ENCODE assay signal across 8 mouse cellular contexts in the genomic region with DNA sequence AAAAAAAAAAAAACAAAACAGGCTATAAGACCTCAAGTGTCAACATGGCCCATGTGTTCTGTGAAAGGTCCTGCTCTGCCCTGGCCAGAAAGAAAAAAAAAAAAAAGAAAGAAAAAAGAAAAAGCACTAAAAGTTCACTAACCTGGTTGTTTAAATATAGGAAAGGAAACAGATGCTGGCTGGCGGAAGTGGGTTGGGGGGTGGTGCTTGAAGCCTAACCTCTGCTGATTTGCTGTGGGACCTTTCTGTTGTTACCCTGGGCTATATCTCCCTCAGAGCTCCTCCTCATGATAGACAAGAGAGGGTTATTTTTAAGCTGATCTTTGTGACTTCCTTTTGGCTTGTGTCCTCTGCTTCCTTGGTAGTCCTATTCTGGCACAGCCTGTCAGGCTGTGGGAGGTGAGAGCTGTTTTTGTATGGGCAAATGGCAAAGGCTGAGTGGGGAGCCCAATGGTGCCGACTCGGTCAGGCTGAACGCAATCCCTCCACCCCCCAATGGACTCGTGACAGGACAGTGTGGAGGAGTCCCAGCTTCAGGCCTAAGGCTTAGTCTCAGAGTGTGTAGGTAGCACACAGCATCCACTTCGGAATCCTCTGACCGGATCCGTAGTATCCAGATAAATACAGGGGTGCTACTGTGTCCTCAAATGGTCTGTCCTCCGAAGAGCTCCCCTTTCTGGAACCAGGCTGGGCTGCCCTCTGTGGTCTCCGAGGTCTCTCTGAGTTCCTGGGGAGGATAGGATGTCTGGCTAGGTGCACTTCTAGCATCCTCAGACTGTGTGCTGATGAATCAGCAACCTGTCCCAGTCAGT. TPM values are rescaled to one million over a fixed set of nuclear protein-coding genes. Genes with fewer than 3 reads are reported as not detected.
DNase-seq lines count a peak whose midpoint lies in the region; ATAC-seq and TF ChIP-seq lines count a peak whose summit lies in the region.

No protein-coding gene starts in this region.

- TF ChIP-seq CTCF in CH12.LX (conservative IDR thresholded peaks at IDR 0.05 in 1 of 2, IDR thresholded peaks at IDR 0.05 in 1 of 2; ENCODE audit: low read depth in 2 of 2, low read length in 2 of 2), result no peak

- peak overlapping the region; percentile 76 for H3K4me2 ChIP-seq in CH12.LX (ENCODE audit: insufficient read depth, low read depth, poor library complexity, severe bottlenecking)
- peak overlapping the region; percentile 50 for H3K4me2 ChIP-seq in liver, embryonic 15.5 days

- peaks cover 8 to 44% of the 10 kb centered on the region in 2 experiments for H3K4me1 ChIP-seq in CH12.LX (ENCODE audit: control insufficient read depth in 1 of 2, insufficient read depth in 2 of 2)
- H3K4me1 ChIP-seq in liver, embryonic 15.5 days (replicated peaks), result peaks cover 45% of the 10 kb centered on the region

- no peak; the same call in 1 of the 2 replicates for TF ChIP-seq EP300 in CH12.LX (IDR thresholded peaks at IDR 0.05; ENCODE audit: low read length)

- H3K36me3 ChIP-seq in CH12.LX (replicated peaks in 1 of 2; ENCODE audit: control insufficient read depth in 1 of 2, insufficient read depth in 1 of 2, low read length in 1 of 2), result no peaks in the 10 kb centered on the region
- no peaks in the 10 kb centered on the region for H3K36me3 ChIP-seq in liver, embryonic 15.5 days (replicated peaks)

- H3K79me2 ChIP-seq in CH12.LX (replicated peaks; ENCODE audit: control insufficient read depth, extremely low read depth, insufficient read depth, poor library complexity, severe bottlenecking), result no peaks in the 10 kb centered on the region

- H3K27ac ChIP-seq in CH12.LX (ENCODE audit: insufficient read depth, low read depth), result peak overlapping the region; percentile 97
- H3K27ac ChIP-seq in liver, embryonic 15.5 days (replicated peaks), result peak overlapping the region; percentile 69

- H3K9me3 ChIP-seq in CH12.LX (replicated peaks; ENCODE audit: low read length), result peaks cover 3% of the 10 kb centered on the region
- H3K9me3 ChIP-seq in liver, embryonic 15.5 days (replicated peaks), result no peaks in the 10 kb centered on the region

- DNase-seq in 3T3-L1 (ENCODE audit: low read depth, low spot score) (peak; percentile 12), CH12.LX (ENCODE audit: extremely low read depth) (peak; percentile 79)
- DNase-seq in heart, postnatal 25 days (ENCODE audit: low spot score), result peak; percentile 39
- DNase-seq in spleen, postnatal 14 days (ENCODE audit: low spot score in 2 of 2), result peak; percentile 40 to 59
- no peak for DNase-seq in left cerebral cortex, postnatal 36 days (ENCODE audit: low spot score in 2 of 2)
- DNase-seq in layer of hippocampus, postnatal 25 days (ENCODE audit: extremely low spot score in 1 of 2, low spot score in 1 of 2), result no peak
- no peak for DNase-seq in left cerebral cortex, adult 11 months (ENCODE audit: low spot score)

- peak; percentile 67 for TF ChIP-seq POLR2A in CH12.LX (IDR thresholded peaks at IDR 0.05; ENCODE audit: low read depth, low read length)

- in situ Hi-C loops in CH12.LX (cut with MboI; ENCODE audit: low pct_ligation_motif_present, low pct_unique_long_range_greater_than_20kb, low sequenced_read_pairs), result loop anchor here (5.0 kb wide), 1 partner anchor 70 kb away; no protein-coding TSS in a partner anchor

- TF ChIP-seq RAD21 in CH12.LX (IDR thresholded peaks at IDR 0.05; ENCODE audit: low read depth, low read length), result no peak; the same call in 1 of the 2 replicates

- peak overlapping the region; percentile 93 for H3K9ac ChIP-seq in CH12.LX (ENCODE audit: insufficient read depth, low read depth)
- no peak overlapping the region for H3K9ac ChIP-seq in liver, embryonic 15.5 days

- H3K27me3 ChIP-seq in CH12.LX (replicated peaks), result no peaks in the 10 kb centered on the region
- H3K27me3 ChIP-seq in liver, embryonic 15.5 days, result peaks cover 9% of the 10 kb centered on the region

- 17% methylated on average over 10 of the region's 10 CpGs for WGBS in liver, embryonic 15.5 days (ENCODE audit: insufficient replicate concordance)

- dilution Hi-C loops in CH12.LX (cut with MboI; ENCODE audit: extremely low pct_ligation_motif_present, extremely low pct_unique_long_range_greater_than_20kb, low sequenced_read_pairs), result no loop called here

- intact Hi-C loops in heart, postnatal 25 days (cut with DNase I), result loop anchor here (2.0 kb wide), 2 partner anchors 17 to 67 kb away; no protein-coding TSS in a partner anchor
- intact Hi-C loops in left cerebral cortex, postnatal 36 days (cut with DNase I), result loop anchor here (10.0 kb wide), 1 partner anchor 117 kb away; no protein-coding TSS in a partner anchor

- peak overlapping the region; percentile 55 to 67 (median 60) for H3K4me3 ChIP-seq in CH12.LX (replicated peaks in 1 of 3; ENCODE audit: low read depth in 2 of 3, low read length in 2 of 3, poor library complexity in 1 of 3)
- H3K4me3 ChIP-seq in liver, embryonic 15.5 days (replicated peaks), result 0 out of 2 replicates have a peak overlapping the region, but pooled peaks have one; percentile 8

- ATAC-seq in liver, embryonic 15.5 days (ENCODE audit: insufficient read depth), result peak; percentile 23

TF ChIP-seq in CH12.LX, 34 proteins besides CTCF, POLR2A, EP300 and RAD21 (continues in another document):
- no peak for TF ChIP-seq ZMIZ1 (IDR thresholded peaks at IDR 0.05; ENCODE audit: low read depth, low read length)
- no peak for TF ChIP-seq MYC (IDR thresholded peaks at IDR 0.05; ENCODE audit: low read depth, low read length)
- TF ChIP-seq KAT2A (IDR thresholded peaks at IDR 0.05; ENCODE audit: insufficient replicate concordance, low read length), result no peak
- TF ChIP-seq BHLHE40 (IDR thresholded peaks at IDR 0.05; ENCODE audit: low read depth, low read length), result no peak
- no peak for TF ChIP-seq MXI1 (IDR thresholded peaks at IDR 0.05; ENCODE audit: low read depth, low read length)
- no peak; the same call in 1 of the 2 replicates for TF ChIP-seq CHD1 (IDR thresholded peaks at IDR 0.05; ENCODE audit: low read depth, low read length)
- TF ChIP-seq HCFC1 (IDR thresholded peaks at IDR 0.05; ENCODE audit: low read depth, low read length), result peak; percentile 59
- TF ChIP-seq ZNF384 (IDR thresholded peaks at IDR 0.05; ENCODE audit: low read depth, low read length), result peak; percentile 84
- TF ChIP-seq NELFE (IDR thresholded peaks at IDR 0.05; ENCODE audit: low read depth, low read length), result peak; percentile 50; the same call in 1 of the 2 replicates
- TF ChIP-seq UBTF (IDR thresholded peaks at IDR 0.05; ENCODE audit: low read depth, low read length), result no peak
- TF ChIP-seq USF2 (conservative IDR thresholded peaks at IDR 0.05; ENCODE audit: low read depth, low read length), result no peak
- TF ChIP-seq MAZ (IDR thresholded peaks at IDR 0.05; ENCODE audit: low read depth, low read length), result no peak
- peak; percentile 62 for TF ChIP-seq MEF2A (IDR thresholded peaks at IDR 0.05; ENCODE audit: borderline replicate concordance, low read depth, low read length)
- peak; percentile 65; the same call in 1 of the 2 replicates for TF ChIP-seq POLR2AphosphoS2 (IDR thresholded peaks at IDR 0.05; ENCODE audit: low read depth, low read length)
- no peak for TF ChIP-seq JUND (conservative IDR thresholded peaks at IDR 0.05; ENCODE audit: low read depth, low read length)
- no peak for TF ChIP-seq USF1 (IDR thresholded peaks at IDR 0.05; ENCODE audit: low read depth, low read length)
- no peak for TF ChIP-seq TCF12 (IDR thresholded peaks at IDR 0.05; ENCODE audit: low read depth, low read length)
- TF ChIP-seq SMC3 (IDR thresholded peaks at IDR 0.05; ENCODE audit: low read depth, low read length), result no peak; the same call in 1 of the 2 replicates
- peak; percentile 31; the same call in 1 of the 2 replicates for TF ChIP-seq SIN3A (IDR thresholded peaks at IDR 0.05; ENCODE audit: low read length)
- peak; percentile 51; the same call in 1 of the 2 replicates for TF ChIP-seq ETS1 (conservative IDR thresholded peaks at IDR 0.05; ENCODE audit: low read depth, low read length)
- peak; percentile 59 for TF ChIP-seq ELF1 (IDR thresholded peaks at IDR 0.05; ENCODE audit: low read depth, low read length)
- no peak for TF ChIP-seq GABPA (IDR thresholded peaks at IDR 0.05; ENCODE audit: insufficient replicate concordance, low read depth, low read length)
- no peak for TF ChIP-seq PAX5 (IDR thresholded peaks at IDR 0.05; ENCODE audit: low read length)
- TF ChIP-seq CHD2 (IDR thresholded peaks at IDR 0.05; ENCODE audit: low read length), result no peak
- no peak for TF ChIP-seq MAFK (IDR thresholded peaks at IDR 0.05; ENCODE audit: insufficient replicate concordance, low read length)
- no peak for TF ChIP-seq ZKSCAN1 (IDR thresholded peaks at IDR 0.05; ENCODE audit: borderline replicate concordance, low read depth, low read length)
- TF ChIP-seq NRF1 (IDR thresholded peaks at IDR 0.05; ENCODE audit: low read depth, low read length), result no peak
- TF ChIP-seq IRF4 (IDR thresholded peaks at IDR 0.05; ENCODE audit: low read depth, low read length), result no peak
- TF ChIP-seq ZC3H11A (IDR thresholded peaks at IDR 0.05; ENCODE audit: low read depth, low read length), result no peak

RNA-seq across cellular contexts. Expression of a gene that starts 21.3 kb away (rescaled TPM):
- total RNA-seq in CH12.LX (2012; rRNA removed), result 0.25 TPM in 1 of 2 replicates, not detected in the other
- not detected in 2 replicates for total RNA-seq in CH12.LX (2014; rRNA removed)
- polyA plus RNA-seq in CH12.LX (2012; ENCODE audit: insufficient read length, low read depth), result 1.3 TPM in 1 of 2 replicates, not detected in the other
- not detected for total RNA-seq in heart, postnatal 25 days (2021)
- polyA plus RNA-seq in liver, embryonic 15.5 days (2015; fragmentation: Nextera tagmentation; extraction: Ambion mirVana), result 0.24 TPM in 1 of 2 replicates, not detected in the other
- not detected for total RNA-seq in left cerebral cortex, postnatal 36 days (2021)
- not detected for total RNA-seq in layer of hippocampus, postnatal 25 days (2021)

RNA-seq across cellular contexts. Expression of a gene that starts 21.3 kb away (rescaled TPM):
- total RNA-seq in CH12.LX (2012; rRNA removed) (1.1 and 1.2 TPM in 2 replicates), CH12.LX (2014; rRNA removed) (0.54 and 0.73 TPM in 2 replicates)
- polyA plus RNA-seq in CH12.LX (2012; ENCODE audit: insufficient read length, low read depth), result 1.3 and 1.4 TPM in 2 replicates
- under 1 TPM; 0.21 to 0.25 TPM for total RNA-seq in heart, postnatal 25 days (2021)
- 0.64 and 0.82 TPM in 2 replicates for polyA plus RNA-seq in liver, embryonic 15.5 days (2015; fragmentation: Nextera tagmentation; extraction: Ambion mirVana)
- total RNA-seq in left cerebral cortex, postnatal 36 days (2021), result 1 to 10 TPM in 1 of 2 experiments, under 1 TPM in 1; 0.81 to 1.3 TPM
- total RNA-seq in layer of hippocampus, postnatal 25 days (2021), result under 1 TPM; 0.69 to 0.89 TPM

RNA-seq across cellular contexts. Expression of a gene that starts 40.5 kb away (rescaled TPM):
- 0.84 and 1.3 TPM in 2 replicates for total RNA-seq in CH12.LX (2012; rRNA removed)
- 2.9 and 3.2 TPM in 2 replicates for total RNA-seq in CH12.LX (2014; rRNA removed)
- polyA plus RNA-seq in CH12.LX (2012; ENCODE audit: insufficient read length, low read depth), result 8.3 and 10.2 TPM in 2 replicates
- total RNA-seq in heart, postnatal 25 days (2021), result under 1 TPM; 0.60 to 0.84 TPM
- 3.2 and 3.5 TPM in 2 replicates for polyA plus RNA-seq in liver, embryonic 15.5 days (2015; fragmentation: Nextera tagmentation; extraction: Ambion mirVana)
- 1 to 10 TPM; 1.4 to 1.8 TPM for total RNA-seq in left cerebral cortex, postnatal 36 days (2021)
- 1 to 10 TPM; 1.1 to 1.2 TPM for total RNA-seq in layer of hippocampus, postnatal 25 days (2021)

Comparison
In these comparisons a context has a peak if more than half of its experiments do, and no peak if none do; other contexts are left out.
1. DNase-seq: peak in 3T3-L1 (single experiment), CH12.LX (single experiment), heart, postnatal 25 days (single experiment) and spleen, postnatal 14 days (2 of 2); none in left cerebral cortex, postnatal 36 days (0 of 2), layer of hippocampus, postnatal 25 days (0 of 2) and left cerebral cortex, adult 11 months (single experiment).